Mouse (Mus musculus): ENCODE results near the gene Kcnh4. TPM values are rescaled to one million over a fixed set of nuclear protein-coding genes. Genes with fewer than 3 reads are reported as not detected.

Kcnh4 gene
- total and polyA plus RNA-seq, 2 experiments from 2014 or later: 4.2 to 12.9 TPM

GRCm38 (mm10) chr11:100748620-100749019 lies 11.1 kb downstream of the Kcnh4 start:
- no peaks in the 10 kb centered on the region for H3K4me1 ChIP-seq (ENCODE audit: insufficient read depth, low read length)
- no peaks in the 10 kb centered on the region for H3K9me3 ChIP-seq (ENCODE audit: low read length)
- no peak overlapping the region for H3K27ac ChIP-seq
- ATAC-seq (no peak), DNase-seq (ENCODE audit: low spot score) (no peak)
- no peaks in the 10 kb centered on the region for H3K27me3 ChIP-seq (ENCODE audit: insufficient read depth, low read length)
- peaks cover 3% of the 10 kb centered on the region; the same call in 1 of the 2 replicates for H3K36me3 ChIP-seq (ENCODE audit: insufficient read depth, low read length)
- WGBS: 81% methylated on average over 4 of the region's 4 CpGs
- no peak overlapping the region for H3K9ac ChIP-seq (replicated peaks; ENCODE audit: low read length)
- no peak overlapping the region for H3K4me2 ChIP-seq (ENCODE audit: low read depth, low read length)
- H3K4me3 ChIP-seq (ENCODE audit: low read length): no peak overlapping the region
- no peak for TF ChIP-seq CTCF (IDR thresholded peaks at IDR 0.05; ENCODE audit: low read depth)

DNA sequence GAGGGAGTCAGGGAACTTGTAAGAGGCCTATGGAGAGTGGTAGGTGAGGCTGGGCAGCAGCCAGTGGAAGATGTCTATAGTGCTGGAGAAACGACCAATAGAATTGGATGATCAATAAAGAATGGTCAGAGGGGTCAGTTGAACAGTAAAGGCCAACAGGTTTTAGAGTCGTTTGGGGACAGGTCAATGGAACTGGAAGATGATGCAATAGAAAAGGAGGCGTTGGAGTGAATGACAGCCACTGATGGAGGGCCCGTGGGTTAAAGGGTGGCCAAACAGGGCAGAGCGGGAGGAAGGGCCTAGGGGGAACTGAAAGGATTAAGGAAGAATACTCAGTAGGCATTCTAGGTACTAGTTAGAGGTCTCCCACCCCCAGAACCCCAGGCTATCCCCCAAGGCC lies 12.6 kb downstream of the Kcnh4 start:
- no peak for TF ChIP-seq CTCF (IDR thresholded peaks at IDR 0.05; ENCODE audit: low read depth)
- DNase-seq (ENCODE audit: low spot score) (no peak), ATAC-seq (no peak)
- H3K9ac ChIP-seq (replicated peaks; ENCODE audit: low read length): 0 out of 2 replicates have a peak overlapping the region, but pooled peaks have one; percentile 2
- 72% methylated on average over 5 of the region's 5 CpGs for WGBS
- no peaks in the 10 kb centered on the region for H3K9me3 ChIP-seq (ENCODE audit: low read length)
- H3K4me1 ChIP-seq (ENCODE audit: insufficient read depth, low read length): no peaks in the 10 kb centered on the region
- no peak overlapping the region for H3K27ac ChIP-seq
- H3K4me3 ChIP-seq (ENCODE audit: low read length): no peak overlapping the region
- no peak overlapping the region for H3K4me2 ChIP-seq (ENCODE audit: low read depth, low read length)
- H3K36me3 ChIP-seq (ENCODE audit: insufficient read depth, low read length): peaks cover 3% of the 10 kb centered on the region; the same call in 1 of the 2 replicates
- no peaks in the 10 kb centered on the region for H3K27me3 ChIP-seq (ENCODE audit: insufficient read depth, low read length)

GRCm38 (mm10) chr11:100746546-100746945 lies 13.2 kb downstream of the Kcnh4 start:
- 76% methylated on average over 10 of the region's 10 CpGs for WGBS
- no peak overlapping the region for H3K4me3 ChIP-seq (ENCODE audit: low read length)
- DNase-seq (ENCODE audit: low spot score) (no peak), ATAC-seq (no peak)
- H3K27me3 ChIP-seq (ENCODE audit: insufficient read depth, low read length): no peaks in the 10 kb centered on the region
- H3K4me1 ChIP-seq (ENCODE audit: insufficient read depth, low read length): no peaks in the 10 kb centered on the region
- H3K36me3 ChIP-seq (ENCODE audit: insufficient read depth, low read length): peaks cover 3% of the 10 kb centered on the region; the same call in 1 of the 2 replicates
- H3K27ac ChIP-seq: no peak overlapping the region
- no peak overlapping the region for H3K4me2 ChIP-seq (ENCODE audit: low read depth, low read length)
- 0 out of 2 replicates have a peak overlapping the region, but pooled peaks have one; percentile 2 for H3K9ac ChIP-seq (replicated peaks; ENCODE audit: low read length)
- H3K9me3 ChIP-seq (ENCODE audit: low read length): no peaks in the 10 kb centered on the region
- no peak for TF ChIP-seq CTCF (IDR thresholded peaks at IDR 0.05; ENCODE audit: low read depth)

DNA sequence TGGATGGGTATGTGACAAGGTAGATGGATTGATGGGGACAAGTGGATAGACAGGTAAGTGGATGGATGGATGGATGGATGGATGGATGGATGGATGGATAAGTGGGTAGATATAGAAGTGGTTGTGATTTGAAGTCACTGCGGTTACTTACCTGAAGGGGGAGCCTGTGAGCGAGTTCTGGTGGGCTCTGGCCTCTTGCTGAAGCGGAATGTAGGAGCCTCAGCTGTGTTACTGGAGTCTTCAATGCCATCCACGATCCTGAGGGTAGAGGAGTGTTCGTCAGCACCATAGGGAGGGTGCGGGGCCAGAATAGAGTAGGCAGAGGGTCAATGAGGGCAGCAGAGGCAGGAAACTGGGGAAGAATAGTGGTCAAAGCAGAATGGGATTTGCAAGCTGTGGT lies 14.7 kb downstream of the Kcnh4 start:
- TF ChIP-seq CTCF (IDR thresholded peaks at IDR 0.05; ENCODE audit: low read depth): peak; percentile 84
- Histone ChIP-seq H3K27me3 (ENCODE audit: insufficient read depth, low read length) (no peaks in the 10 kb centered on the region), H3K9ac (replicated peaks; ENCODE audit: low read length) (no peak overlapping the region), H3K4me3 (ENCODE audit: low read length) (no peak overlapping the region), H3K27ac (no peak overlapping the region), H3K36me3 (ENCODE audit: insufficient read depth, low read length) (peaks cover 3% of the 10 kb centered on the region; the same call in 1 of the 2 replicates), H3K4me2 (ENCODE audit: low read depth, low read length) (no peak overlapping the region), H3K9me3 (ENCODE audit: low read length) (no peaks in the 10 kb centered on the region), H3K4me1 (ENCODE audit: insufficient read depth, low read length) (no peaks in the 10 kb centered on the region)
- DNase-seq (ENCODE audit: low spot score) (peak; percentile 79), ATAC-seq (peak; percentile 52; the same call in 1 of the 2 replicates)
- 10% methylated on average over 6 of the region's 6 CpGs for WGBS

GRCm38 (mm10) chr11:100741348-100741747 lies 18.4 kb downstream of the Kcnh4 start:
- no peaks in the 10 kb centered on the region for H3K36me3 ChIP-seq (ENCODE audit: insufficient read depth, low read length)
- DNase-seq (ENCODE audit: low spot score) (no peak), ATAC-seq (no peak)
- no peak overlapping the region for H3K27ac ChIP-seq
- H3K9me3 ChIP-seq (ENCODE audit: low read length): no peaks in the 10 kb centered on the region
- H3K4me2 ChIP-seq (ENCODE audit: low read depth, low read length): no peak overlapping the region
- WGBS: 62% methylated on average over 6 of the region's 6 CpGs
- H3K4me3 ChIP-seq (ENCODE audit: low read length): no peak overlapping the region
- no peak overlapping the region for H3K9ac ChIP-seq (replicated peaks; ENCODE audit: low read length)
- H3K27me3 ChIP-seq (ENCODE audit: insufficient read depth, low read length): no peaks in the 10 kb centered on the region
- TF ChIP-seq CTCF (IDR thresholded peaks at IDR 0.05; ENCODE audit: low read depth): no peak
- H3K4me1 ChIP-seq (ENCODE audit: insufficient read depth, low read length): peaks cover 9% of the 10 kb centered on the region

DNA sequence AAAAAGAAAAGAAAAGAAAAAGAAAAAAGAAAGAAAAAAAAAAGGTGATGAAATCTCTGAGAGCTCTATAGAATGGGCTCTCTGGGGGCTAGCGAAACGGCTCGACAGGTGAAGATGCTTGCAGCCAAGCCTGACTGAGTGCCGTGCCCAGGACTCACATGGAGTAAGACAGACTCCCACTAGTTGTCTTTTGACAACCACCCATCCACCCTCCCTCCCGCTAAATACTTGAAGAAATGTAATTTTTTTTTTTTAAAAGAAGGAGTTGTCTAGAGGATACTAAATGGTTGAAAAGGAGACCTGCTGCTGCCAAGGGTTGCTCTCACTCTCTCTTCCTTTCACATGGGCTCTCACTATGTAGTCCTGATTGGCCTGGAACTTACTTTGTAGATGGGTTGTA lies 21.0 kb downstream of the Kcnh4 start:
- Histone ChIP-seq H3K36me3 (ENCODE audit: insufficient read depth, low read length) (no peaks in the 10 kb centered on the region), H3K27me3 (ENCODE audit: insufficient read depth, low read length) (no peaks in the 10 kb centered on the region), H3K9me3 (ENCODE audit: low read length) (no peaks in the 10 kb centered on the region), H3K27ac (peak overlapping the region; percentile 83), H3K4me3 (ENCODE audit: low read length) (peak overlapping the region; percentile 84), H3K4me2 (ENCODE audit: low read depth, low read length) (peak overlapping the region; percentile 56), H3K4me1 (ENCODE audit: insufficient read depth, low read length) (peaks cover 13% of the 10 kb centered on the region), H3K9ac (replicated peaks; ENCODE audit: low read length) (peak overlapping the region; percentile 44)
- WGBS: 9% methylated on average over 5 of the region's 5 CpGs
- no peak for TF ChIP-seq CTCF (IDR thresholded peaks at IDR 0.05; ENCODE audit: low read depth)
- no peak for ATAC-seq
- no peak for DNase-seq (ENCODE audit: low spot score)

- TF ChIP-seq CTCF (IDR thresholded peaks at IDR 0.05; ENCODE audit: low read depth): peak; percentile 37; the same call in 1 of the 2 replicates
- DNase-seq (ENCODE audit: low spot score): peak; percentile 99
- Histone ChIP-seq H3K27me3 (ENCODE audit: insufficient read depth, low read length) (no peaks in the 10 kb centered on the region), H3K4me2 (ENCODE audit: low read depth, low read length) (peak within 1 kb of the TSS; percentile 84), H3K4me1 (ENCODE audit: insufficient read depth, low read length) (peaks cover 13% of the 10 kb centered on the region), H3K36me3 (ENCODE audit: insufficient read depth, low read length) (no peaks in the 10 kb centered on the region), H3K9me3 (ENCODE audit: low read length) (no peaks in the 10 kb centered on the region), H3K4me3 (ENCODE audit: low read length) (peak within 1 kb of the TSS; percentile 84), H3K9ac (replicated peaks; ENCODE audit: low read length) (peak within 1 kb of the TSS; percentile 73), H3K27ac (peak within 1 kb of the TSS; percentile 83)
- under 1% methylated on average over 39 of the region's 39 CpGs for WGBS
- ATAC-seq: peak; percentile 99
Measured at GRCm38 (mm10) chr11:100738066-100738604, 21.6 kb downstream of the Kcnh4 start, which contains the start of gene Rab5c. Gene Rab5c (minus strand): TSS chr11:100738215.
